Mouse (Mus musculus) left cerebral cortex, postnatal 25 days (tissue): ENCODE measurements at regions not wholly inside any gene's neighbourhood (a gene's known extent, or its start where the extent isn't known, plus 50 kb on each side); places are given as distances from the start of the nearest gene placed in this dataset.

ENCODE experiments used
- DNase-seq, 2 experiments: peaks; one replicate each; pipeline ENCODE4 v3.0.0; 2022; ENCODE audit warnings: low spot score in 2 of 2, mixed read lengths in 1 of 2
- intact Hi-C: fragments of 180-260 bp; cut with DNase I; formaldehyde crosslinking; loops from one replicate; pipeline ENCODE4 v1.15.1; 2025

DNA sequence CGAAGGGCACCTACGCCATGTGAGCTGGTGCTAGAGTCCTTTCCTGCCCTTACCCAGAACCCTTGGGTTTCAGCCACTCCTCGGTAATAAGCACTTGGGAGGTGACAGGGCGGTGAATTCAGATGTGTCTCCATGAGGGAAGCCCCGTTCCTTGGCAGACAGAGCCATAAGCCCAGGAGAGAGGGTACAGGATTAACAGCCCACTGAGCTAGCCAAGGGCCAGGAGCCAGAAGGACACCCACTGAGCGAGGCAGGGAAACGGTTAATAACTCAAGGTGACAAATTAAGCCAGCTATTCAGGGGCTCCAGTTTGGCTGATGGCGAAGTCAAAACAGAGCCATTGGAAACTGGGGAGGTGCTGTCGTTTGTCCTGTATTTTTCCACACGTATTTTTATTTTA is 75.9 kb upstream of the Sox9 start:
- intact Hi-C loops: no loop called here

DNA sequence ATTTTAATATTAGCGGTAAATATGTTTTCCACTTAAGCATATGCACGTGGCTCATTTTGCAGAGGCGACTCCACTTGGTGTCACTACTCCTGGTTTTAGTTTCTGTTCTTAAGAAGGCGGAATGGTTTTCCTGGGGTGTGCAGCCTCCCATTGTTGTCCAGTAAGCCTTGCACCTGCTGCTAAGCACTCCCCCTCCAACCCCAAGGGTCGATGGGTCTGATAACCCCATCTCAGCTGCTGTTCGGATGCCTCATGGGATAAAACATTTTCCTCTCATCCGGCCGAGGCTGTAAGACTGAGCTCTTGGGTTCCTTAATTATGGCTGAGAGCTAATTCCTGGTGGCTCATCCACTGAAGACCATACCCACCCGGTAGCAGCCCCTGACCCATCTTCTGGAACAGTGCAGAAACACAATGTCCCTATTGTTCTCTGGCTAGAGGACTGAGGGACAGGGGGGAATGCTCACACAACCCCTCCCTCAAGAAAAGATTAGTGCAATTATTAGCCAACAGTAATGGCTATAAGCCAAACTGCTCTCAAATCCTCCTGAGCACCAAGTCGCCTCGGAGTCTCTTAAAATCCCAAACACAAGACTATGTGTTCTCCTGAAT is 73.8 kb upstream of the Sox9 start:
- intact Hi-C loops: no loop called here
- DNase-seq: no peak

More for the DNA sequence above, 75.9 kb upstream of the Sox9 start:
- DNase-seq: no peak

DNA sequence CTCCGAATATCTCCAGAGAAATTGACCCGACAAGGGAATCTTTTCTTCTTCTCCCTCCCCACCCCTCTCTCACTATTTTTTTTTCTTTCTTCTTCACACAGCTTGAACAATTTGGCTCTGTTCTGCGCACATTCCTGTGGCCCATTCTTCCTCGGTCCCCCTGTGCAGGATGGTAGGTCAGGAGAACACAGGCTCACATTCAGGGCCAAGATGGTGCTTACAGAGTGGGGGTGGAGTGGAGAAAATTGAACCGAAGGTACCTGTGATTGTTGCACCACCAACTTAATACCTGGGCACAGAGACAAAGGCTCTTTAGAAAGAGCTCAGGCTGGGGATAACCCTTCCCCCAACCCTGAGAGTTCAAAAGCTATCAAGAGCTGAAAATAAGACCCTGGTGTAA is 70.4 kb upstream of the Sox9 start:
- intact Hi-C loops: no loop called here
- DNase-seq: no peak

- DNase-seq: no peak
- intact Hi-C loops: no loop called here
Observed at GRCm38 (mm10) chr11:112718547-112718946, 63.5 kb upstream of the Sox9 start.

DNA sequence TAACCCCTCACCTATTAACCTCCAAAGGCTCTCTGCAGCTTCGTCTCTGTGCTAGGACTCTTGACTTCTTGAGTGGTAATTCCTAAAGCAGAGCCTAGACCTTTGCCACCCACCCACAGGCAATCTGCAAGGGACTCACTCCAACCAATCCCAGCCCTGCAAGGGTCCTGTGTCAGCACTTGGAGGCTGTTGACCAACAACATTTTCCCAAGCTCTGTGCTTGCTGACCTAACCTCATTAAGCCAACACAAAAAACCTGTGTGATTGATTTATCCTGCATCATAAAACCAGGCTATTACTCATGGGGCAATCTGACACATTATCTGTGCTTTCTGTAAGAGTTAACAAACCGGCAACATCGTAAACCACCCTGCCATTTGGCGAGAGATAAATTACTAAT is 61.4 kb upstream of the Sox9 start:
- intact Hi-C loops: no loop called here
- no peak for DNase-seq

GRCm38 (mm10) chr11:112722936-112723335 is 59.1 kb upstream of the Sox9 start:
- intact Hi-C loops: no loop called here
- no peak for DNase-seq

DNA sequence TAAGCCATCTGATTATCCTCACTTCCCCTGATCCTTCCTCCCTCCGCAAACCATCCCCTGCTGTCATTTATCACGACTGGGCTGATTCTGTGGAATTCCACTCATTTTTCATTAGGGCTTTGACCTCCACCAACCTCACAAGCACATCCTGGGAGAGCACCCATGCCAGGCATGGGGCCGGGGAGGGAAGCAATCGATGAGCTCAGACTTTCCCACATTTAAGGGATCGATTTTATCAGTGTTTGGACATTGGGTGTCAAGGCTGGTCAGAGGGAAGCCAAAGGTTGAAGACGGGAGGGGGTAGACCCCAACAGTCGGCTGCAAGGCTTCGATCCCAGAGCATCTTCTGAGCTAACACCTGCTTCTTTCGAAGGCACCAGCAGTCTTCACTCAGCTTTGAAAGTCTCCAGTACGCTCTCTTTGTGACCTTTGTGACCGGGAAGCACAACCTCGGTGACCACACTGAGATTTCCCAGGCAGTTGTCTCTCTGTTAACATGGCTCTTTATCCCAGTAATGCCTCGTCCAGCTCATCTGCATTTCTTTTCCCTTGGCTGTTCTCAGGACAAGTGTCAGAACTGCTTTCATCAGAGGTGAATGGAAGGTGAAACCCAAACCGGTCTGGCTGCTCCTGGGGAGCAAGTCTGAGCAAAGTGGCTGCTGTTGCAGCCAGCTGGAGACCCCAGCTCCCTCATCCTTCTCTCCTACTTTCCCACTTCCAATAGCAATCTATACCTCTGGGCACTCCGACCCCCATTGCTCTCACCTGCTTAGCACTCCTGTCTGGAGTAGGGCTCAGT is 53.7 kb upstream of the Sox9 start:
- DNase-seq: no peak
- intact Hi-C loops: no loop called here
